Mouse (Mus musculus) G1E (cell line): ENCODE data around the gene Lsm7. TPM values are rescaled to one million over a fixed set of nuclear protein-coding genes. Genes with fewer than 3 reads are reported as not detected.

ENCODE experiments used
- ATAC-seq: 2 replicates; pipeline ENCODE4 v1.8.0; 2016; ENCODE audit warnings: mild to moderate bottlenecking; ENCODE audit not compliant: insufficient number of reproducible peaks, poor library complexity, low FRiP score, severe bottlenecking; ENCODE audit errors: extremely low read depth
- DNase-seq: peaks from one replicate; pipeline ENCODE4 v3.0.0; 2012; ENCODE audit warnings: low spot score
- H3K27me3 ChIP-seq: 2 replicates; pipeline ENCODE4 v1.6.1; 2012; ENCODE audit warnings: mild to moderate bottlenecking, low read length, inconsistent platforms; ENCODE audit not compliant: insufficient read depth
- H3K36me3 ChIP-seq: replicated peaks from 2 replicates; pipeline ENCODE3; 2012; ENCODE audit warnings: mild to moderate bottlenecking, inconsistent platforms
- H3K4me1 ChIP-seq: 2 replicates; pipeline ENCODE4 v1.6.1; 2012; ENCODE audit warnings: low read depth, low read length, inconsistent platforms, mixed read lengths; ENCODE audit not compliant: insufficient read depth
- H3K4me3 ChIP-seq: 2 replicates; pipeline ENCODE4 v1.5.1; 2012; ENCODE audit warnings: low read depth, mild to moderate bottlenecking, inconsistent platforms, low read length, moderate library complexity, mixed read lengths
- H3K9me3 ChIP-seq: replicated peaks from 2 replicates; pipeline ENCODE4 v1.6.1; 2012; ENCODE audit warnings: inconsistent platforms
- CTCF ChIP-seq: IDR thresholded peaks from 2 replicates; pipeline ENCODE4 v1.5.1; 2012; ENCODE audit warnings: low read depth, low read length, inconsistent platforms, mixed read lengths
- GATA1 ChIP-seq: IDR thresholded peaks from 2 replicates; pipeline ENCODE4 v1.6.1; 2012; ENCODE audit warnings: borderline replicate concordance, low read length, inconsistent platforms, mixed read lengths
- GATA2 ChIP-seq: IDR thresholded peaks from 2 replicates; pipeline ENCODE4 v1.6.1; 2012; ENCODE audit warnings: low read depth, low read length, inconsistent platforms, borderline replicate concordance
- POLR2AphosphoS5 ChIP-seq: IDR thresholded peaks from 2 replicates; pipeline ENCODE4 v1.6.1; 2012; ENCODE audit warnings: low read depth, low read length, inconsistent platforms; ENCODE audit not compliant: insufficient replicate concordance
- TAL1 ChIP-seq: conservative IDR thresholded peaks from 2 replicates; pipeline ENCODE4 v1.6.1; 2012; ENCODE audit warnings: low read depth, low read length, inconsistent platforms, mixed read lengths
- polyA plus RNA-seq: library from polyadenylated mRNA; stranded (reverse); fragments of >175 nt; gene quantifications from 2 replicates; pipeline ENCODE4 v1.2.3, GENCODE M21; 2012
- total RNA-seq, 2 experiments: library from RNA; stranded (forward) in 1 of 2; stranded (reverse) in 1 of 2; fragments of 200-1000 nt in 1 of 2; fragments of >200 nt in 1 of 2; fragmentation: Nextera tagmentation in 1 of 2; gene quantifications; 2 replicates each; pipeline ENCODE4 v1.2.3; 2014 to 2017

Gene Lsm7
- total and polyA plus RNA-seq, 3 experiments = 51.2 to 282 (median 269) TPM

GRCm38 (mm10) chr10:80880131-80880641 lies 25.2 kb upstream of the Lsm7 start:
- no peaks in the 10 kb centered on the region for H3K36me3 ChIP-seq
- H3K9me3 ChIP-seq = no peaks in the 10 kb centered on the region
- TF ChIP-seq CTCF (peak; percentile 96), TAL1 (no peak), GATA1 (no peak), GATA2 (no peak)
- peaks cover 38% of the 10 kb centered on the region for H3K27me3 ChIP-seq
- peak; percentile 43 for ATAC-seq
- peak; percentile 71 for DNase-seq
- peaks cover 38% of the 10 kb centered on the region for H3K4me1 ChIP-seq
- no peak overlapping the region; the same call in 1 of the 2 replicates for H3K4me3 ChIP-seq

- DNase-seq = no peak
- no peak for ATAC-seq
- Histone ChIP-seq H3K27me3 (peaks cover 33% of the 10 kb centered on the region), H3K36me3 (no peaks in the 10 kb centered on the region), H3K9me3 (no peaks in the 10 kb centered on the region), H3K4me1 (peaks cover 45% of the 10 kb centered on the region), H3K4me3 (no peak overlapping the region)
- no peak for TF ChIP-seq GATA1
- TF ChIP-seq POLR2AphosphoS5 = no peak
Measured at GRCm38 (mm10) chr10:80876594-80876993, 21.6 kb upstream of the Lsm7 start.

- ATAC-seq (no peak), DNase-seq (no peak)
- peaks cover 35% of the 10 kb centered on the region for H3K27me3 ChIP-seq
- no peak for TF ChIP-seq GATA1
- no peak for TF ChIP-seq TAL1
- TF ChIP-seq CTCF = peak; percentile 95
- TF ChIP-seq POLR2AphosphoS5 = no peak
- TF ChIP-seq GATA2 = no peak
- H3K9me3 ChIP-seq = no peaks in the 10 kb centered on the region
- H3K36me3 ChIP-seq = no peaks in the 10 kb centered on the region
- H3K4me1 ChIP-seq = peaks cover 48% of the 10 kb centered on the region
- no peak overlapping the region for H3K4me3 ChIP-seq
Measured at GRCm38 (mm10) chr10:80876028-80876427, 21.0 kb upstream of the Lsm7 start.

- H3K27me3 ChIP-seq = peaks cover 30% of the 10 kb centered on the region
- ATAC-seq = no peak
- no peaks in the 10 kb centered on the region for H3K9me3 ChIP-seq
- TF ChIP-seq GATA2 = no peak
- no peak for TF ChIP-seq CTCF
- TF ChIP-seq TAL1 = no peak
- no peak for TF ChIP-seq POLR2AphosphoS5
- no peak for TF ChIP-seq GATA1
- H3K4me1 ChIP-seq = peaks cover 29% of the 10 kb centered on the region
- peaks cover 5% of the 10 kb centered on the region for H3K36me3 ChIP-seq
- DNase-seq = no peak
- H3K4me3 ChIP-seq = no peak overlapping the region
Measured at GRCm38 (mm10) chr10:80874035-80874434, 19.0 kb upstream of the Lsm7 start.

- ATAC-seq = no peak
- H3K36me3 ChIP-seq = peaks cover 29% of the 10 kb centered on the region
- no peak for DNase-seq
- H3K9me3 ChIP-seq = no peaks in the 10 kb centered on the region
- H3K4me3 ChIP-seq = no peak within 1 kb of the TSS
- H3K4me1 ChIP-seq = peaks cover 22% of the 10 kb centered on the region
- no peak for TF ChIP-seq TAL1
- TF ChIP-seq CTCF = no peak
- TF ChIP-seq GATA1 = no peak
- TF ChIP-seq GATA2 = no peak
- no peak for TF ChIP-seq POLR2AphosphoS5
- peaks cover 23% of the 10 kb centered on the region for H3K27me3 ChIP-seq
Measured at GRCm38 (mm10) chr10:80871581-80871980, 16.6 kb upstream of the Lsm7 start, which contains the start of gene Tmprss9. Tmprss9 (plus strand) TSS chr10:80871848.

- TF ChIP-seq POLR2AphosphoS5 = no peak
- TF ChIP-seq GATA1 = no peak
- H3K4me3 ChIP-seq = no peak overlapping the region
- peaks cover 23% of the 10 kb centered on the region for H3K27me3 ChIP-seq
- no peak for DNase-seq
- H3K9me3 ChIP-seq = no peaks in the 10 kb centered on the region
- H3K36me3 ChIP-seq = peaks cover 35% of the 10 kb centered on the region
- H3K4me1 ChIP-seq = peaks cover 22% of the 10 kb centered on the region
- ATAC-seq = no peak
Measured at GRCm38 (mm10) chr10:80870993-80871392, 16.0 kb upstream of the Lsm7 start.

GRCm38 (mm10) chr10:80864446-80864845 lies 9.4 kb upstream of the Lsm7 start:
- no peak for ATAC-seq
- Histone ChIP-seq H3K4me1 (peaks cover 62% of the 10 kb centered on the region), H3K27me3 (no peaks in the 10 kb centered on the region), H3K4me3 (peak overlapping the region; percentile 10; the same call in 1 of the 2 replicates), H3K9me3 (no peaks in the 10 kb centered on the region), H3K36me3 (peaks cover 94% of the 10 kb centered on the region)
- DNase-seq = no peak
- no peak for TF ChIP-seq TAL1
- no peak for TF ChIP-seq GATA2
- no peak for TF ChIP-seq POLR2AphosphoS5
- no peak for TF ChIP-seq CTCF
- no peak for TF ChIP-seq GATA1
